Mouse (Mus musculus) embryonic facial prominence, embryonic 14.5 days (tissue): Measurements from ENCODE around the gene Pdzd2. TPM values are rescaled to one million over a fixed set of nuclear protein-coding genes. Genes with fewer than 3 reads are reported as not detected.

Source experiments
- ATAC-seq: fragments of 200-750 bp; cut with Nextera tagmentation; 2 replicates; pipeline ENCODE4 v1.8.0; 2017; ENCODE audit warnings: low read depth, moderate number of reproducible peaks, moderate TSS enrichment
- DNase-seq: peaks from one replicate; pipeline ENCODE4 v3.0.0-alpha.2; 2015; ENCODE audit warnings: low spot score
- H3K27ac ChIP-seq: fragments of 300-500 bp; sonication (generic); replicated peaks from 2 replicates; pipeline ENCODE4 v1.5.1; 2014; ENCODE audit warnings: low read depth, mild to moderate bottlenecking, low read length, moderate library complexity
- H3K27me3 ChIP-seq: fragments of 300-500 bp; sonication (generic); replicated peaks from 2 replicates; pipeline ENCODE4 v1.6.1; 2014; ENCODE audit warnings: low read length; ENCODE audit not compliant: control insufficient read depth, insufficient read depth
- H3K36me3 ChIP-seq: fragments of 300-500 bp; sonication (generic); 2 replicates; pipeline ENCODE4 v1.6.1; 2014; ENCODE audit warnings: low read length, mixed read lengths; ENCODE audit not compliant: control insufficient read depth, insufficient read depth
- H3K4me1 ChIP-seq: fragments of 300-500 bp; sonication (generic); 2 replicates; pipeline ENCODE4 v1.6.1; 2014; ENCODE audit warnings: antibody characterized with exemption, low read length; ENCODE audit not compliant: control insufficient read depth, insufficient read depth
- H3K4me2 ChIP-seq: fragments of 300-500 bp; sonication (generic); 2 replicates; pipeline ENCODE4 v1.6.1; 2014; ENCODE audit warnings: low read depth, mild to moderate bottlenecking, low read length, moderate library complexity, mixed read lengths
- H3K4me3 ChIP-seq: fragments of 300-500 bp; sonication (generic); 2 replicates; pipeline ENCODE4 v1.5.1; 2014; ENCODE audit warnings: low read depth, mild to moderate bottlenecking, low read length
- H3K9ac ChIP-seq: fragments of 300-500 bp; sonication (generic); 2 replicates; pipeline ENCODE4 v1.6.1; 2014; ENCODE audit warnings: low read depth, mild to moderate bottlenecking, low read length, moderate library complexity, mixed read lengths
- H3K9me3 ChIP-seq: fragments of 300-500 bp; sonication (generic); 2 replicates; pipeline ENCODE4 v1.6.1; 2016; ENCODE audit warnings: low read length; ENCODE audit not compliant: control insufficient read depth
- WGBS: fragments of 180-500 bp; shearing (Covaris S2); extraction: QIAGEN DNeasy Blood & Tissue Kit; methylation state at CpG from one replicate; pipeline ENCODE4 v1.1.7; 2014; 5-methylcytosine and 5-hydroxymethylcytosine counted together
- polyA plus RNA-seq: library from polyadenylated mRNA; unstranded; fragments of >200 nt; fragmentation: Nextera tagmentation; extraction: Ambion mirVana; gene quantifications from 2 replicates; pipeline ENCODE4 v1.2.1, GENCODE M21; 2014

Pdzd2 gene
- polyA plus RNA-seq, 1 experiment from 2014 or later: 28.0 TPM

- H3K27me3 ChIP-seq: no peaks in the 10 kb centered on the region
- no peak for ATAC-seq
- H3K4me1 ChIP-seq: peaks cover 21% of the 10 kb centered on the region
- no peak for DNase-seq
- H3K36me3 ChIP-seq: 0 out of 2 replicates have a peak, but pooled peaks cover 7% of the 10 kb centered on the region
- H3K4me3 ChIP-seq: no peak overlapping the region
- H3K9ac ChIP-seq: no peak overlapping the region
- H3K9me3 ChIP-seq: no peaks in the 10 kb centered on the region
- H3K4me2 ChIP-seq: no peak overlapping the region
- WGBS: 87% methylated on average over 3 of the region's 3 CpGs
- 0 out of 2 replicates have a peak overlapping the region, but pooled peaks have one; percentile 21 for H3K27ac ChIP-seq
Observed at GRCm38 (mm10) chr15:12330389-12330788, 409.3 kb downstream of the Pdzd2 start.

DNA sequence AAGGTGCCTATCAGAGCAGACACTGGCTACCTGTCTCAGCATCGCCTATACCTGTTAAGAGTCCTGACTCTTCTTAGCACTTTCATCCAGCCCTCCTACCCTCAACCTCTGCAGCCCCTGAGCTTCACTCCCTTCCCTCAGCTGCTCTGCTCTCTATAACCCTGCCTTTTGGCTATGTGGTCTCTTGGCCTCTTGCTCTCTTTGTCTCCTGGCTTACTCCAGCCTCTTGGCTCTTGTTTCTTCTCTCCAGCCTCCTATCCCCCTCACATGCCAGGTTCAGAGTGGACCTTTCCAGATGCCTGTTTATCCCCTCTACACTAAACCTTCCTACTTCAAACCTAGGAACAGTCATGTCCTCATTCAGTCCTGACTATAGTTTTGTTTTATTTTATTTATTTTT lies 415.4 kb downstream of the Pdzd2 start:
- 93% methylated on average over 1 of the region's 1 CpGs for WGBS
- ATAC-seq (no peak), DNase-seq (no peak)
- Histone ChIP-seq H3K4me1 (peaks cover 32% of the 10 kb centered on the region), H3K27me3 (0 out of 2 replicates have a peak, but pooled peaks cover 3% of the 10 kb centered on the region), H3K4me3 (no peak overlapping the region), H3K4me2 (peak overlapping the region; percentile 82), H3K27ac (no peak overlapping the region), H3K9ac (no peak overlapping the region), H3K36me3 (0 out of 2 replicates have a peak, but pooled peaks cover 8% of the 10 kb centered on the region), H3K9me3 (no peaks in the 10 kb centered on the region)

GRCm38 (mm10) chr15:12322676-12323402 lies 416.9 kb downstream of the Pdzd2 start:
- no peak for ATAC-seq
- peak overlapping the region; percentile 95; the same call in 1 of the 2 replicates for H3K27ac ChIP-seq
- H3K4me2 ChIP-seq: peak overlapping the region; percentile 82
- DNase-seq: peak; percentile 38
- H3K9ac ChIP-seq: peak overlapping the region; percentile 99
- WGBS: 8% methylated on average over 9 of the region's 9 CpGs
- H3K9me3 ChIP-seq: no peaks in the 10 kb centered on the region
- H3K36me3 ChIP-seq: 0 out of 2 replicates have a peak, but pooled peaks cover 8% of the 10 kb centered on the region
- peak overlapping the region; percentile 100 for H3K4me3 ChIP-seq
- 0 out of 2 replicates have a peak, but pooled peaks cover 3% of the 10 kb centered on the region for H3K27me3 ChIP-seq
- H3K4me1 ChIP-seq: peaks cover 31% of the 10 kb centered on the region

DNA sequence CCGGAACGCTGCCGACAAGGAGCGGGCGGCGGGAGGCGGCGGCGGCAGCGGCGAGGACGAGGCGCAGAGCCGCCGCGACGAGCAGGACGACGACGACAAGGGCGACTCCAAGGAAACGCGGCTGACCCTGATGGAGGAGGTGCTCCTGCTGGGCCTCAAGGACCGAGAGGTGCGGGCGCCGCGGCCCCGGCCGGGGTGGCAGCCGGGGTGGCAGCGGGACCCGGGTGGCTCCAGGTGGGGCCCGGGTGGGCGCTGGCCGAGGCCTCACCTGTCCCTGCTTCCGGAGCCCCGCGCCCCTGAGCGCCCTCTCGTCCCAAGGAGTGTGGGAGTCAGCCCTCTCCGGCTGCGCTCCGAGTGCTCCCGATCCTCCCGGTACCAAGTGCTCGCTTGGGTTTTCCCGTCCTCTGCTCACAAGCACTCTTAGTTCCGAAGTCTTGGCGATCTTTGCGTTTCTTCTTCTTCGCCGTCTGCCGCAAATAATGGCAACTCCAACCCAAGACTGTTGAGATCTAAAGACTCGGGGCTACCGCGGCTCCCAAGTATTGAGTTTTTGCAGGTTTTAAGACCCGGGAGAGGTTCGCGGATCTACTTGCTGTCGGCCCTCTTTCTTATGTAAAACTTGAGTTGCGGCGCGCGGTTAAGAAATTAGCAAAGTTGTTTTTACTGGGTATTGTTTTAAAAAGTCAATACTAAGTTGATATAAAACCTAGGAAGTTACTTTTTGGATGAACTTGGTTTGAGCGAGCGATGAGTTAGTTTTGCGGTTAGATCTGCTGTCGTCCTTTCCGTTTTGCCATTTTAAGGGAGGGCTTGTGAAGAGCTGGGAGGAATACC lies 417.7 kb downstream of the Pdzd2 start, which contains the start of gene 1810049J17Rik:
TSS of gene 1810049J17Rik (minus strand) at position 112 of the 834 bp plus-strand sequence.
- Histone ChIP-seq H3K4me2 (peak within 1 kb of the TSS; percentile 82), H3K9ac (peak within 1 kb of the TSS; percentile 99), H3K4me1 (peaks cover 27% of the 10 kb centered on the region), H3K27me3 (0 out of 2 replicates have a peak, but pooled peaks cover 3% of the 10 kb centered on the region), H3K4me3 (peak within 1 kb of the TSS; percentile 100), H3K36me3 (0 out of 2 replicates have a peak, but pooled peaks cover 8% of the 10 kb centered on the region), H3K9me3 (no peaks in the 10 kb centered on the region), H3K27ac (peak within 1 kb of the TSS; percentile 95)
- ATAC-seq: peak; percentile 42
- peak; percentile 43 for DNase-seq
- WGBS: under 1% methylated on average over 48 of the region's 70 CpGs

DNA sequence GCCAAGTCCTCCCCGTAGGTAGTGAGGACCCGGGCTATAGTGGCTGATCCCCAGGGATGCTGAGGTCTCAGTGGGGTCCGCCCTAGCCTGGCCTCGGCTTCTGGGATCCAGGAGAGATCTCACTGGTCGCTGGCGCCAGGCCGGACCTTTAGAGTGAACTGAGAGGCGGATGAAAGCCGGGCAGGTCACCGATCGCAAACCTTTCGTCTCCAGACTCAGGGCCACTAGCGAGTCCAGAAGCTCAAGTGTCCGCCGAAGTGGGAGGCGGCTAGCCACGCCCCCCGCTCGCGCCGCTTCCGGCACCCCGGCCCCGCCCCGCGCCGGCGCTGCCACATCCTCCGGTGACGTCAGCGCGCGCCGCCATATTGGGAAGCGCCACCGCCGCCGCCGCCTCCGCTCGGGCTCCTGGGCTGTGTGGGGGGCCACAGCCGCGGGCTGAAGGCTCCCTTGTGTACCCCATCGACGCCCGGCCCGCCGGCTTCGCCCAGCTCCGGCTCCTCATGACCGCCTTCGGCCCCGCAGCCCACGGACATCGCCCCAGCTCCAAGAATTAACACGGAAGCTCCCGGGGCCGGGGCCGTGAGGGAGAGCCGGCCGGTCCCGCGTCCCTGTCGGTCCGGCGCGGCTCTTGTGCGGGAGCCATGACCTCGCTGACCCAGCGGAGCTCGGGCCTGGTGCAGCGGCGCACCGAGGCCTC lies 418.5 kb downstream of the Pdzd2 start, which contains the start of gene Golph3:
TSS of gene Golph3 (plus strand) at position 360 of the 697 bp plus-strand sequence.
- peaks cover 25% of the 10 kb centered on the region for H3K4me1 ChIP-seq
- H3K9me3 ChIP-seq: no peaks in the 10 kb centered on the region
- H3K27ac ChIP-seq: peak within 1 kb of the TSS; percentile 95
- 0 out of 2 replicates have a peak, but pooled peaks cover 3% of the 10 kb centered on the region for H3K27me3 ChIP-seq
- H3K4me2 ChIP-seq: peak within 1 kb of the TSS; percentile 82
- peak; percentile 97 for DNase-seq
- peak within 1 kb of the TSS; percentile 100 for H3K4me3 ChIP-seq
- peak; percentile 95 for ATAC-seq
- H3K9ac ChIP-seq: peak within 1 kb of the TSS; percentile 99
- whole genome bisulfite sequencing: under 1% methylated on average over 43 of the region's 74 CpGs
- H3K36me3 ChIP-seq: 0 out of 2 replicates have a peak, but pooled peaks cover 8% of the 10 kb centered on the region

DNA sequence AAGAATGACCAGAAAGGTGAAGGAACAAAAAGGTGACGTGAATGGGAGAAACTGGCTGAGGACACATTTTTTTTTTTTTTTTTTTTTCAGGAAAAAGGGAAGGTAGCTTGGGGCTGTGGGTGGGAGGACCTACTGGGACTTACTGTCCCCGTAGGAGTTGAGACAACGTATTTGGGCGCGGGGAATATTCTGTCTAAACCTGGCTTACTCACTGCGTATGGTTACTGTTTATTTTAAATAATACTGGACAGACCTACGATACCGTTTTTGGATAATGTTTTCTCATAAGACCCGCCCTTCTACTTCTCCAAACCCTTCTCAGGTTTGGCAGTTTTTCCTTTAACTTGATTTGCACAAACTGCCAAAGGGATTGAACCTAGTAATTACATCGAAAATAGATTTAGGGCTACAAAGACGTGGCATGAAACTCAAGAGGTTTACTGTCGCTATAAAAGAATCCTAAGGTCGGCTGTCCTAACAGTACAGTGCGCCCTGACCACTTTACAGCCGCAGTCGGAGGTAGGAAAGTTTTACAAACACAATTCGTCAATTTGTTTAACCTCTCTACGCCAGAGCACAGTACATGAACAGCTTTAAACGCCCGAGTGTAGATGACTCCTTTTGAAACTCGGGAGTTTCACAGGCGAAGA lies 419.2 kb downstream of the Pdzd2 start:
- Histone ChIP-seq H3K4me3 (peak overlapping the region; percentile 100), H3K9ac (peak overlapping the region; percentile 99), H3K27ac (peak overlapping the region; percentile 95), H3K4me1 (peaks cover 19% of the 10 kb centered on the region), H3K4me2 (peak overlapping the region; percentile 82), H3K27me3 (0 out of 2 replicates have a peak, but pooled peaks cover 3% of the 10 kb centered on the region), H3K36me3 (0 out of 2 replicates have a peak, but pooled peaks cover 2% of the 10 kb centered on the region), H3K9me3 (no peaks in the 10 kb centered on the region)
- WGBS: 3% methylated on average over 22 of the region's 22 CpGs
- DNase-seq (peak; percentile 49), ATAC-seq (no peak)

DNA sequence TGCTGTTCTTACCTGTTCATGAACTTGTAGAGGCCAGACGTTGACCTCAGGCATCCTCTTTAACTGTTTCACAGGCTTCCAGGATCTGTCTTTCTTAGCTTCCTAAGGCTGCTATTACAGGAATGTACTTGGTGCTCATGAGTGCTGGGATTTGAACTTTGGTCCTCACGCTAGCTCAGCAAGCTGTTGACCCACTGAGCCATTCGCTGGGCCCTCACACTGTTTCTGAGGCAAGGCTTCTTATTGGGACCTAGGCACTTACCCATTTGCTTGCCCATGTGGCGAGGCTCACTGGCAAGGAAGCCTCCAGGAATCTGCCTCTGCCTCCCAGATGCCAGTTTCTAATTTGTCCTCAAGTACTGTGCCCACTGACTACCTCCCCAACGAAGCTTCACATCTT lies 419.8 kb downstream of the Pdzd2 start:
- Histone ChIP-seq H3K36me3 (no peaks in the 10 kb centered on the region), H3K4me3 (peak overlapping the region; percentile 100), H3K4me1 (peaks cover 19% of the 10 kb centered on the region), H3K9ac (no peak overlapping the region; the same call in 1 of the 2 replicates), H3K27ac (no peak overlapping the region), H3K27me3 (0 out of 2 replicates have a peak, but pooled peaks cover 3% of the 10 kb centered on the region), H3K4me2 (no peak overlapping the region), H3K9me3 (no peaks in the 10 kb centered on the region)
- ATAC-seq: no peak
- no peak for DNase-seq
- WGBS: 48% methylated on average over 5 of the region's 5 CpGs
